In the genomic region with DNA sequence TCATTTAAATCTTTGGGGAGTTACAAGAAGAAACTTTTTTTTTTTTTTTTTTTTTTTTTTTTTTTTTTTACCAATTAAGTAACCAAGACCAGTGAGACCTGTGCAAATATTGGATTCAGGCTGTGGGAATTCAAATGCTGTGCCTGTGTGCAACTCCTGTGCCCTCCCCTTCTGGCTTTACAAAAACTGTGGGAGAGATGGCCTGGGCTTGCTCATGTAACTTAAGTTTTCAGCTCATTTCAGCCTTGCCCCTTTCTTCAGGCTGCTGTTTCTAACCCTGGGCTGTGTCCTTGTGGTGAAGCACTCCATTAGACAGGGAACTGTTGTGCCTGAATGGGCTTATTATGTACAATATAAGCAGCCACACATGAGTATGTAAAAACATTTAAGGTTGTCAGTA, we compare ENCODE assay signal across 8 mouse cellular contexts. TPM values are rescaled to one million over a fixed set of nuclear protein-coding genes. Genes with fewer than 3 reads are reported as not detected.
DNase-seq lines count a peak whose midpoint lies in the region; ATAC-seq and TF ChIP-seq lines count a peak whose summit lies in the region.

No protein-coding gene starts in this region.

- no peaks in the 10 kb centered on the region for H3K9me3 ChIP-seq in lung, postnatal 0 days (ENCODE audit: low read length)
- H3K9me3 ChIP-seq in limb, embryonic 13.5 days, result no peaks in the 10 kb centered on the region
- no peaks in the 10 kb centered on the region for H3K9me3 ChIP-seq in stomach, embryonic 15.5 days

- intact Hi-C loops in left cerebral cortex, postnatal 36 days (cut with DNase I), result no loop called here

- no peaks in the 10 kb centered on the region for H3K36me3 ChIP-seq in lung, postnatal 0 days (ENCODE audit: insufficient read depth, low read length)
- peaks cover 28% of the 10 kb centered on the region for H3K36me3 ChIP-seq in limb, embryonic 13.5 days
- H3K36me3 ChIP-seq in stomach, embryonic 15.5 days, result peaks cover 3% of the 10 kb centered on the region; the same call in 1 of the 2 replicates

- TF ChIP-seq POLR2A in lung, adult 2 months (IDR thresholded peaks at IDR 0.05; ENCODE audit: borderline replicate concordance, extremely low read depth, low read depth, low read length), result no peak
- TF ChIP-seq POLR2A in embryonic fibroblast, embryonic 13.5 days (IDR thresholded peaks at IDR 0.05; ENCODE audit: low read depth, low read length), result no peak

- TF ChIP-seq EP300 in lung, postnatal 0 days (IDR thresholded peaks at IDR 0.05), result no peak

- H3K4me1 ChIP-seq in lung, postnatal 0 days (ENCODE audit: insufficient read depth, low read depth, low read length), result no peaks in the 10 kb centered on the region
- H3K4me1 ChIP-seq in lung, adult 2 months (ENCODE audit: control insufficient read depth, insufficient read depth, low read length), result peaks cover 3% of the 10 kb centered on the region; the same call in 1 of the 2 replicates
- H3K4me1 ChIP-seq in embryonic fibroblast, embryonic 13.5 days (ENCODE audit: control insufficient read depth, insufficient read depth, low read length), result peaks cover 9% of the 10 kb centered on the region
- peaks cover 29% of the 10 kb centered on the region for H3K4me1 ChIP-seq in limb, embryonic 13.5 days
- H3K4me1 ChIP-seq in stomach, embryonic 15.5 days, result no peaks in the 10 kb centered on the region

- no peak for TF ChIP-seq CTCF in lung, postnatal 0 days (IDR thresholded peaks at IDR 0.05)
- no peak for TF ChIP-seq CTCF in lung, adult 2 months (IDR thresholded peaks at IDR 0.05; ENCODE audit: insufficient read depth, low read length)
- no peak for TF ChIP-seq CTCF in embryonic fibroblast, embryonic 13.5 days (IDR thresholded peaks at IDR 0.05; ENCODE audit: borderline replicate concordance, insufficient read depth, low read length)

- ATAC-seq in lung, postnatal 0 days, result no peak
- ATAC-seq in limb, embryonic 13.5 days (ENCODE audit: low FRiP score, low read depth), result 0 out of 2 replicates have a peak, but pooled peaks have one; percentile 16
- no peak for ATAC-seq in stomach, embryonic 15.5 days (ENCODE audit: insufficient read depth, low FRiP score, low read depth)

- DNase-seq in lung, postnatal 0 days (ENCODE audit: low spot score), result peak; percentile 41
- DNase-seq in lung, adult 2 months, result no peak
- DNase-seq in urinary bladder, postnatal 4 days (ENCODE audit: low spot score in 2 of 2), result no peak
- no peak for DNase-seq in left cerebral cortex, postnatal 36 days (ENCODE audit: low spot score in 2 of 2)
- no peak for DNase-seq in frontal cortex, adult 2 months (ENCODE audit: extremely low spot score in 1 of 2, low spot score in 1 of 2)

- no peaks in the 10 kb centered on the region for H3K27me3 ChIP-seq in lung, postnatal 0 days (replicated peaks; ENCODE audit: insufficient read depth, low read length)
- H3K27me3 ChIP-seq in limb, embryonic 13.5 days, result no peaks in the 10 kb centered on the region
- no peaks in the 10 kb centered on the region for H3K27me3 ChIP-seq in stomach, embryonic 15.5 days (replicated peaks)

- peak overlapping the region; percentile 81 for H3K4me2 ChIP-seq in lung, postnatal 0 days (replicated peaks; ENCODE audit: low read depth, low read length)
- H3K4me2 ChIP-seq in limb, embryonic 13.5 days (replicated peaks), result peak overlapping the region; percentile 61
- peak overlapping the region; percentile 67 for H3K4me2 ChIP-seq in stomach, embryonic 15.5 days

- H3K4me3 ChIP-seq in lung, postnatal 0 days (ENCODE audit: low read depth, low read length), result peak overlapping the region; percentile 66
- no peak overlapping the region for H3K4me3 ChIP-seq in lung, adult 2 months (replicated peaks; ENCODE audit: extremely low read depth, low read depth, low read length)
- peak overlapping the region; percentile 90 for H3K4me3 ChIP-seq in embryonic fibroblast, embryonic 13.5 days (ENCODE audit: insufficient read depth, low read length)
- peak overlapping the region; percentile 76 for H3K4me3 ChIP-seq in limb, embryonic 13.5 days
- peak overlapping the region; percentile 73 for H3K4me3 ChIP-seq in stomach, embryonic 15.5 days (replicated peaks)

- 0 out of 2 replicates have a peak overlapping the region, but pooled peaks have one; percentile 72 for H3K9ac ChIP-seq in lung, postnatal 0 days (replicated peaks; ENCODE audit: low read depth)
- H3K9ac ChIP-seq in limb, embryonic 13.5 days, result peak overlapping the region; percentile 91; the same call in 1 of the 2 replicates
- H3K9ac ChIP-seq in stomach, embryonic 15.5 days, result no peak overlapping the region

- H3K27ac ChIP-seq in lung, postnatal 0 days (ENCODE audit: low read length), result no peak overlapping the region
- peak overlapping the region; percentile 38; the same call in 1 of the 2 replicates for H3K27ac ChIP-seq in embryonic fibroblast, embryonic 13.5 days (ENCODE audit: insufficient read depth, low read length)
- H3K27ac ChIP-seq in limb, embryonic 13.5 days, result no peak overlapping the region; the same call in 1 of the 2 replicates
- H3K27ac ChIP-seq in stomach, embryonic 15.5 days, result no peak overlapping the region

RNA-seq across cellular contexts. Expression of a gene that starts 1.0 kb away (rescaled TPM):
- polyA plus RNA-seq in lung, postnatal 0 days (2015; fragmentation: Nextera tagmentation; extraction: Ambion mirVana), result 130 and 134 TPM in 2 replicates
- 71.5 and 91.9 TPM in 2 replicates for polyA plus RNA-seq in lung, adult 2 months (2012; rRNA removed)
- polyA plus RNA-seq in embryonic fibroblast, embryonic 13.5 days (2011; ENCODE audit: insufficient read length, low read depth, missing spikeins), result 340 and 352 TPM in 2 replicates
- polyA plus RNA-seq in limb, embryonic 13.5 days (2015; fragmentation: Nextera tagmentation; extraction: Ambion mirVana), result 181 and 185 TPM in 2 replicates
- 145 and 153 TPM in 2 replicates for polyA plus RNA-seq in stomach, embryonic 15.5 days (2015; fragmentation: Nextera tagmentation; extraction: Ambion mirVana)
- total RNA-seq in left cerebral cortex, postnatal 36 days (2021), result 10 to 100 TPM; 26.7 to 29.0 TPM
- polyA plus RNA-seq in frontal cortex, adult 2 months (2012; rRNA removed), result 29.6 and 31.0 TPM in 2 replicates

RNA-seq across cellular contexts. Expression of a gene that starts 35.2 kb away (rescaled TPM):
- 20.5 and 21.5 TPM in 2 replicates for polyA plus RNA-seq in lung, postnatal 0 days (2015; fragmentation: Nextera tagmentation; extraction: Ambion mirVana)
- polyA plus RNA-seq in lung, adult 2 months (2012; rRNA removed), result 10.0 and 14.0 TPM in 2 replicates
- 37.8 and 47.3 TPM in 2 replicates for polyA plus RNA-seq in embryonic fibroblast, embryonic 13.5 days (2011; ENCODE audit: insufficient read length, low read depth, missing spikeins)
- polyA plus RNA-seq in limb, embryonic 13.5 days (2015; fragmentation: Nextera tagmentation; extraction: Ambion mirVana), result 28.0 and 30.5 TPM in 2 replicates
- 26.1 and 27.6 TPM in 2 replicates for polyA plus RNA-seq in stomach, embryonic 15.5 days (2015; fragmentation: Nextera tagmentation; extraction: Ambion mirVana)
- 10 to 100 TPM; 54.7 to 58.6 TPM for total RNA-seq in left cerebral cortex, postnatal 36 days (2021)
- 30.2 and 31.8 TPM in 2 replicates for polyA plus RNA-seq in frontal cortex, adult 2 months (2012; rRNA removed)
